Mouse (Mus musculus) retina, embryonic 14.5 days (tissue): ENCODE results near the gene Tex50.

Experiments used
- DNase-seq: peaks from one replicate; pipeline ENCODE4 v3.0.0-alpha.2; 2015; ENCODE audit warnings: low spot score

The Tex50 gene

DNA sequence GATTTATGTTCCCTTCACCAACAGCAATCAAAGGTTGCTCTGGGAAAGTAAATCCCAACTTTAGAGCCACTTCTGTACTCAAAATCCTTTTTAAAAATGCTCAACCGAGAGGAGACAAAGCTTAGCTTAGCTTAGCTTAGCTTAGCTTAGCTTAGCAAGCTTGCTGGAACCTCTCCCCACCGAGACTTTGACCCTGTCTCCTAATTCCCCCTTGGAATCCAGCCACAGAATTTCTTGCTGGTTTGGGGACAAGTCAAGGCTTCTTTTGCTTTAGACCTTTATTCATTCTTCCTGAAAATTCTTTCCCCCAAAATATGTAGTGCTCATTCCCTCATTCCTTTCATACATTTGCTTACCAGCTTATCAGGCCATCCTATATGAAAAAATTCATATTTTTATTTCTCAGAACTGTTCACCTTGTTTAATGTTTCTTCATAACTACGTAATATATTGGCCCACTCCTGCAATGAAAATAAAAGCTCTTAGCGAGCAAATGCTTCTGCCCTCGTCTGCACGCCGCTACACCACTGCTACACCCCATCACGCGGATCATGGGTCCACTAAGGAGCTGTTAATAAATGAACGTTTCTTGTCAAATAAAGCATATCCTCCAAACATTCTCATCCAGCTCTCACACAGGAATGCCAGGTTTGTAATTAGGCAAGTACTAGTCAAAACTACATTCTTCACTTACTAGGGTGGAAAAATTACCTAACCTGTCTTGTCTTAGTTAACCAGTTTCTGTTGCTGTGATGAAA, 36.3 kb downstream of the Tex50 start:
- DNase-seq = no peak

DNA sequence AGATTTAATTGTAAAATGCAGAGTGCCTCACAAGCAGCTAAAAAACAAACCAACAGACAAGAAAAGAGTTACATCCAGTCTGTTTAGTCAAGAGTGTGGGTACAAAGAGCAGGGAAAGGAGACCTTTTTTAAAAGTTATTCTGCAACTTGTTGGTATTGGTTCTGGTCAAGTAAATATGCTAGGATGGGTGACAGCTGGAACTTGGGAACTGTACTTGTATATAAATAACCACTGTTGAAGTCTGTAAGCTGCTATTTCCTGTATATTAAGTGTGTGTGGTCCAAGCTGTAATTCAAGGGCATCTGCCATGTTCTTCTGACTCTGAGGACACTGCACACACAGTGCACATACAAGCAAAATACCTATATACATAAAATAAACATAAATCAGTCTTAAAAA, 44.5 kb downstream of the Tex50 start:
- DNase-seq = no peak

DNA sequence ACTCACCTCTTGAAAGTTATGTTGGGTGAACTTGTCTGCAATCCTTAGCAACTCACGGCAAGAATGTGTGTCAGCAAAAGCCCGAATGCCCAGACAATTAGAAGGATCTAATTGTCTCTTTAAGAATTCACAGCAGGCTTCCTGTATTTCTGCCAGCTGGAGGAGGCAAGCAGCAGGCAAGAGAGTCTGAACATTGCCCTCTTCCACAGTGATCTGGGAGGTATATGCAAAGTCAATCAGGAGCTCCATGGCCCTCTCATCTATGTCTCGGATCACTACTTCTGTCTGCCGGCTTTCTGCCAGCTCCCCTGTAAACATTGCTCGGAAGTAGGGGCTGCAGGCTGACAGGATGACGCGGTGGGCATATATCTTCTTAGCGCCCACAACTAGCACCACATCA, 49.9 kb downstream of the Tex50 start:
- no peak for DNase-seq
